Mouse (Mus musculus): ENCODE results near the gene Sphk1.

Sphk1 gene

DNA sequence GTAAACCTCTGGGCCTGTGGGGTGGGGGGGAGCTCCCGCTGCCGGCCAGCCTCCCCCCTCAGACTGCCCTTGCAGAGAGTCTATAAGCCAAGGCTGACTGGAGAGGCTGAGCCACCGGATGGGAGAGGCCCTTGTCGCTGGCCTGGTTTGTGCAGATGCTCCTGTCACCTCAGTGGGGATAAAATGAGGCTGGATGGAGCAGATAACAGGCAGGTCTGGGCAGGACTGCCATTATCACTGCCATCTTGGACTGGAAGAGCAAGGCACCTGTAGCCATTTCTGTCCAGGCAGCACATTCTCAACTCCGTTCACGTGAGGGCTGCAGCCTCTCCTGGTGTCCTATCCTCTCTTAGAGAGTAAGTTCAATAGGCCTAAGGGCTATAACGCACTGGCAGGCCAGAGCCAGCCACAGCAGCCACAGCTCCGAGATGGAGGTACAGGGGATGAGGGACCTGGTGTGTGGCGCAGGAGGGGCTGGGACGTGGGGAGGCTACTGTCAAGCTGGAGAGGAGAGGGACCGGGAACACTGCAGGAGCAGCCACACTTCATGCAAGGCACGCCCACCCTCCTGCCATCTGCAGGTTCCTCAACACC, 7.5 kb downstream of the Sphk1 start:
- no peak for DNase-seq (ENCODE audit: low spot score)

DNA sequence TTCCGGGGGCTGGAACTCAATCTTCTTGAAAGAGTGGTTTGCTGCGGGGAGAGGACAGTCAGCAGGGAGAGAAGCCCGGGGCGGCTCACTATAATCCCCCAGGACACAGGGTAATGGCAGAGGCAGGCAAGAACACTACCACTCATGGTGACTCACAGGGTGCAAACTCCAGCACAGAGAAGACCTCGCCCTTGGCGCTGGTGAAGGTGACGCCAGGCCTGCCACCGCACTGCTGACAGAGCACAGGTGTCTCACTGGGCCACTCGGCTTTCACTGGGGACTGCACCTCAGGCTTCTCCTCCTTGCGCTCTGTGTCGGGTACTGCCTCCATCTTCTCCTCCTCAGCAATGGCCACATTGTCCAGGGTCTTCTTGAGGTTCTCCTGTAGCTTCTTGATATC, 10.5 kb downstream of the Sphk1 start:
- DNase-seq (ENCODE audit: low spot score): no peak

GRCm38 (mm10) chr11:116543110-116543509, 12.4 kb downstream of the Sphk1 start:
- DNase-seq (ENCODE audit: low spot score): no peak

GRCm38 (mm10) chr11:116547296-116548060, 16.8 kb downstream of the Sphk1 start:
- DNase-seq (ENCODE audit: low spot score): no peak

DNA sequence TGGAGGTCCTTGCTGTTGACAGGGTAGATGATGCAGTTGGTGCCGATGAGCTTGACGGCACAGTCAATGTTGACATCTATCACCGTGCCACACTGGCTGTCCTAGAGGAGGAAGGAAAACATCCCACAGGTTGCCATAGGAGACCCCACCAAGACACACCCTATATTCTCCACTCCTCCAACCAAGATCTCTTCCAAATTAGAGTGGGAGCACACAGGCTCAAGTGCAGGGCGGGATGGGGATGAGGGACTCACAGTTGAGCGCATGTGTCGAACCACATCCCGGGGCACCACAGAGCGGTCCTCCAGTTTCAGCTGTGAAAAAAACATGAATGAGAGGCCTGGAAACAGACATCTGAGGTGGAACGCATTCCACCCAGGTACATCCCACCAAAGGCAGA, 18.1 kb downstream of the Sphk1 start:
- no peak for DNase-seq (ENCODE audit: low spot score)

DNA sequence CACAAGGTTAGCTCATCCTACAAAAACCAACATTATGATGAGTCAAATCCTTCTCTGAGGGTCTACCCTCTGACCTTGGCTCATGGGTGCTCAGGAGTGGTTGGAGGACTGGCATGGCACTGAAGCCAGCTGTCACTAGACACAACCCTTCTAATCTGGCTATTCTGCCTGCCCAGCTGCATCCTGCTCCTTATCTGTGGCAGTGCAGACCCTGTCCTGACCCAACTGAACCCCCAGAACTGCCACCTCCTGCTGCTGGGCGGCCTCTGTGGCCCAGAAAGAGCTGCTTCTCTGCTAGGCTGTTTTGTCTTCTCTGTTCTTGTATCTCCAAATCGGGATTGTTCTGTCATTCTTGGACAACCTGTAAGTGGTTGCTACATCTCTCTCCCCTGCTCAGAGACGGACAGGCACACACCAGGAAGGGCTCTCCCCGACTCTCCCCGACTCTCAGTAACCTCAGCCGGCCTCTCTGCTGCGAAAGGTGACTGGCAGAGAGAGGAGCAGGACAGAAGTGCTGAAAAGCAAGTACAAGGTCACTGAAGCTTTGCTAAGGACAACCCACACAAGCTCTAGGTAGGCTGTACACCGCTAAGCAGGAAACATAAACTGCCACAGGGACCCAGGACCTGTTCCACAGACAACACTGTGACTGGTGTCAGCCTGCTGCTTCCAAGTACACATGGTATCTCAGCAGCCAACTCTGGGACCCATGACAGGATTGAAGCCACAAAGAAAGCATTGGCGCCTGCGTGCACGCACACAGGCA, 18.7 kb downstream of the Sphk1 start:
- no peak for DNase-seq (ENCODE audit: low spot score)

DNA sequence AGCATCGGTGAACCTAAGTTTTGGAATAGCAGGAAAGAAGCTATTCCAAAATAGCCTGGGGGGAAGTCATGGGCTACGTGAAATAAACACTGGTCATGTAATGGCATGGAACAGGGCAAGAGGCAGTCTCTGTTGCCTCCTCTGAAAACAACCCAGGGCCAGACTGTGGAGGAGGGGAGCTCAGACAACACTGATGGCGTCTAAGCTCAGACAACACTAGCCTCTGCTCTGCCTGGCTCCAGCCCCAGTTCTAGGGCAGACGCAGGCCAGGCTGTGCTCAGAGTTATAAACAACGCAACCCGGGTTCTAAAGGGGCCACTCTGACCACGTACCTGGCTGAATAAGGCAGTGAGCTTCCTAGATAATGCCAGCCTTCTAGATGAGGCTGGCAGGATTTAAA, 20.0 kb downstream of the Sphk1 start:
- DNase-seq (ENCODE audit: low spot score): no peak

DNA sequence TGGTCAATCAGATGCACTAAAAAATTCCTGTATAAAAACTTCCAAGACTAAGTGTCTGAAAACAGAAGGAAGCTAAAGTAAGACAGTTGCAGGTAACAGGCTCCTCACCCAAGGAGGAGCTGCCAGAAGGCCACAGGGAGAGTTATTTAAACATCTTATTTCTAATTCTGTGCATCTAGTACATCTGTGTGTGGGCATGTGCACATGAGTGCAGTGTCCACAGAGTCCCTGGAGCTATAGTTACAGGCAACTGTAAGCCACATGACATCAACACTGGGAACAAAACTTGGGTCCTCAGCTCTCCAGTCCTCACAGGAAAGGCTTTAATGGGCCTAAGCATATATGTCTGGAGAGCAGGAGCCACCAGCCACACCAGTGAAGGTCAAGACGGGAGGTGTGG, 21.5 kb downstream of the Sphk1 start:
- DNase-seq (ENCODE audit: low spot score): no peak

DNA sequence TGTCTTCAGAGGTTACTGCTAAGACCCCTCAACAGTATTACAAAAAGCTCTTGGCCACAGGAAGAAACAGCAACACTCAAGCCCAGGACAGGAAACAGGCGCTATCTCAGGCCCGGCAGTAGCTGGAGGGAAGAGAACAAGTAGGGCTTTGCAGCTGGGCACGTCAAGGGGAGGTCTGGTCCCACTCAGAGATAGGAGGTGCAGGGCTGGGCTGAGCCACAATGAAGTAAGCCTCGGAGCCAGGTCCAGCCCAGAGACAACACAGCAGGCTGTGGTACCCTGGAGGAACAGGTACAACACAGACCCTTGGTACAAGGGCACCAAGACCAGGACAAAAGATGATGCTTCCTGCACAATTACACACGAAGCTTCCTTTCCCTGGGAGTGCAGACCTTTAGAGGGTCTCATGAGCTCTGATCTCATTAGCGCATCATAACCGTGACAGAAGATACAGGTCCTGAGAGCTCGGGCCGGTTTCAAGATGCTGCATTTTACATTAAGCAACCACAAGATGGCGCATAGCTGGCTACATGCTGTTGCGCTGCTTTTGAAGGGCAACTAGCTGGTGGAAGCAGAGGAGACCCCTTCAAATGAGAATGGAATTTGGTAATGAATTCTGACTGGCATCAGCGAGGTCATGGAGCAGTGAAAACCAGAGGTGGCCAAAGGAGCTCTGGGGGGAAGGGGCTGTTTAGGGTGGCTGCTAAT, 23.6 kb downstream of the Sphk1 start:
- DNase-seq (ENCODE audit: low spot score): no peak

GRCm38 (mm10) chr11:116555572-116555971, 24.8 kb downstream of the Sphk1 start:
- DNase-seq (ENCODE audit: low spot score): no peak

GRCm38 (mm10) chr11:116556308-116556707, 25.6 kb downstream of the Sphk1 start:
- no peak for DNase-seq (ENCODE audit: low spot score)

DNA sequence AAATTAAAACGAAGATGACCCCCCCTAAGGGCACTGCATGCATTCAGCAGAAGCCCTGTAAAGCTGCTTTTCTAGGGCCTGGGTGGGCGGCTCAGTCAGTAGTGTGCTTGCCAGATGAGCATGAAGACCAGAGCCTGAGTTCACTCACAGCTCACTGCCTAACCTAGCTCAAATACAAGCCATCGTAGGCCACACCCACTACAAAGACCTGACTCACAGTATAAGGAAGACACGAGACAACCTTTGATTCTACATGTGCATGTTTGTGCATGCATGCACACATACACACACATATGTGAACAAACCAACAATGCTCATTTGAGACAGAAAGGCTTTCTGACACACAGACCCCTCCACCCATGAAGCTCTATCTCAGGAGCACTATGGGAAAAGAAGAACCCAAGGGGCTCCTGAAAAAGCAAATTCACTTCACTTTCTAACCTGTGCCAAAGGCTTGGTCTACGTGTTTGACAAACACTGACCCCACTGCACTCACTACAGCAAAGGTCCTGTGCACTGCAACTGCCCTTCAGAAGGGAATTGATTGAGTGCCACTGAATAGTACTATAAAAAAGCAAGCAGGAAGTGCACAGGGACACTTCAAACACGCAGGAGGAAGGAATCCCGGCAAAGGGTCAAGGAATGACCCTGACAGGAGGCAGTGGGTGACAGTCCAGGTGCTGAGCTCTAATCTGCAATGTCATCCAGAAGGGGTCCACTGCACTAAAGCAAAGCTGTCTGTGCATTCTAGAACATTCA, 34.7 kb downstream of the Sphk1 start:
- DNase-seq (ENCODE audit: low spot score): no peak

DNA sequence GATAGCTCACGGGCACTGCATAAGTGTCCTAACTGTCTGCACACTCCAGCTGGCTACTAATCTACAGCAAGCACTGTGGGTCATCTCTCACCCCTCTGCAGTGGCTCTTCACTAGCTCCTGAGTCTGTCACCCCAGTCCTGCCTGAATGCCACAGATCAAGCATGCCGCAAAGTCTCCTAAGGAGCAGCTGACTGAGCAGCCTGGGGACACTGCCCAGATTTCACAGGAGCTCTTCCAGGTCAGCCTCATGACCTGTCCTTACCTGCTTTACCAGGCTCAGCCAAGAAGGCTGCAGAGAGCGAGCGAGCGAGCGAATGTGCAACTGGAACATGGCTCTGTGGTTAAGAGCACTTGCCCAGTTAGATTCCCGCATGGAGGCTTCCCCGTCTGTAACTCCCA, 36.8 kb downstream of the Sphk1 start:
- DNase-seq (ENCODE audit: low spot score): no peak

DNA sequence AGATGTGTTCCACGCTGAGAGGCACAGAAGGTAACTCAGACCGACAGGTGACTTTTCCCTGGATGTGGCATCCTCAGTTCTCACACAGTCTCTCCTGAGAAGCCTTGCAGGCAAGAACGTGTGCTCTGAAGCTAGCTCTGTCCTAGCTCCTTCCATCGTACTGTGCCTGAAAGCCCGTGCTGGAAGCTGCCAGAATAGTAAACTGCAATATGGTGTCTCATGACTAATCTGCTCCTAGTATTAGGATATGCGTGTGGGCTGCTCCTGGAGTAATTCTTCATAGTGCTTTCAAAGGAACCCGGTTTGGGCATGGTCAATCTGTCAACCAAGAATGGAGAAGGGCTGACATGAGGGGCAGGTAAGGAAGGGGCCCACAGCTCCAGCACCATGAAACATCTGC, 40.1 kb downstream of the Sphk1 start:
- no peak for DNase-seq (ENCODE audit: low spot score)

- no peak for DNase-seq (ENCODE audit: low spot score)
Observed at GRCm38 (mm10) chr11:116571767-116572679, 41.3 kb downstream of the Sphk1 start.

DNA sequence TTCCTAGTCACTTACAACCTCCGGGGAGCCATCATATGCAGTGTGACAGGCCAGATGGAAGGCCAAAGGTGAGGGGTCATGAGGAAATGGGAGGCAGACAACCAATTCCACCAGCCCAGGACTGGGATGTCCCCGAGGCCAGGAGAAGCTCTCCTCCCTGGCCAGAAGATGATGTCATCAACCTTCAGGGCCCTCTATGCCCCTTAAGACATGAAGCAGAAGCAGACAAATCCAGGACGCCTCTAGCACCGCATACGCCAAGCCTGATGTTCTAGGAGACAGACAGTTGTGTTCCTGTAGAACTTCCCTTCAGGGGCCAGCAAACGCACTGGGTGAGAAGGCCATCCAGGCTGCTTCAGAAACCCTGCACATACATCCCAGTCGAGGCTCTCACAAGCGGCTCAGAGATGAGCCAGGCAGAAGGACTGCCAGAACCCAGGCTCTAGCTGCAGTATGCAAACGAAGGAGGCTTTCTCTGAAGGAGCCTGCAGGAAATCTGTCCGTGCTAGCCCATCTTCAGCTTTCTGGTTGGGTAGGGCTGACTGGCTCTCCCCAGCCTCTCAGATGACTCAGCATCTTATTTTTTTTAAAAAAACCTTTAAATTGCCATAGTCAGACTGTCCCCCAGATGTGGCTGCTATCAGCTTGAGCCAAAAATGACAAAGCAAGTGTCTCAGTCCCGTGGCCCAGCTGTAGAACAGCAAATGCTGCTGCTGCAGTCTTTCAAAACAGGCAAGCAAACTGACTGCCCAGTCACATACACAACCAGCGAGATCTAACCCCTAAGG, 42.2 kb downstream of the Sphk1 start:
- DNase-seq (ENCODE audit: low spot score): no peak

DNA sequence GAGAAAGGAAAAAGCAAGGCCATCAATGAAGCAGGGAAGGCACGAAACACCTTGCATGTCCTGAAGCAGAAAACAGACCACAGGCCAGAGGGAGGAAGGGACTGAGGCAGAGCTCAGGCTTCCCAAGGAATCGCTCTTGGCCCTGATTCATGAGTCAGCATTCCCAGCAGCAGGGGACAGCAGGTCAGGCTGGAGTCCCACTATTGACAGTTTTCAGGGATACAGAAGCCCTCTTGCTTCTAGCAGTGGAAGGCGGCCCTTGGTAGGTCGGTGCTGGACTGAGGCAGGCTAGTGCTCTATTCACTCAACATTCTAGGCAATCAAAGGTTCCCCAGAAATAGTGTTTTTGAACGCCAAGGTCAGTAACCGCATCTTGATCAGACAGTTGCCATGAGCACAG, 43.8 kb downstream of the Sphk1 start:
- DNase-seq (ENCODE audit: low spot score): no peak

- no peak for DNase-seq (ENCODE audit: low spot score)
Observed at GRCm38 (mm10) chr11:116574982-116575381, 44.3 kb downstream of the Sphk1 start.

DNA sequence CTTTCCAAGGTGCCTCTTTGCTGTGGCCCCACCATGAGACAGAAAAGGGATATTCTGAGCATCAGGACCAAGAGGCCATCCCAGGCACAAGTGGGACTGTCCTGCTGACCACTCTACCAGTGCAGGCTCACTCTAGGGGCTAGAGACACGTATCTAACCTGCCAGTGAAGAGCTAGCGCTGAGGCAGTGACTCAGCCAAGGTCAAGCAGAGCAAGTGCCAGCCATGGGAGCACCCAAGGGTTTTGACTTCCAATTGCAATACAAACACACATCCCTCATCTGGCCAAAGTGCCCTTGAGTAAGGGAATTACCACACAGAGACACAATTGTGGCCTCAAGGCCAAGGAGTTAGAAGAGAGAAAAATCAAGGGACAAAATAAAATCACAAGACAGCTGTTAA, 44.7 kb downstream of the Sphk1 start:
- DNase-seq (ENCODE audit: low spot score): no peak

- DNase-seq (ENCODE audit: low spot score): no peak
Observed at GRCm38 (mm10) chr11:116579280-116579679, 48.6 kb downstream of the Sphk1 start.
